Mouse (Mus musculus) T-helper 17 cell (primary cell): ENCODE measurements at regions not wholly inside any gene's neighbourhood (a gene's known extent, or its start where the extent isn't known, plus 50 kb on each side); places are given as distances from the start of the nearest gene placed in this dataset.
"Not testable (repeated sequence)": the region's sequence is repeated elsewhere in the genome, so short reads cannot be mapped to it uniquely, and the experiment has no call there.

Experiments
- in situ Hi-C, 2 experiments: fragments of 300-600 bp; cut with MboI, MseI; formaldehyde crosslinking; loops; 1 replicate in 1 of 2; 2 replicates in 1 of 2; pipeline ENCODE4 v1.15.1; 2025; ENCODE audit warnings: high pct_unique_total_duplicates in 2 of 2

DNA sequence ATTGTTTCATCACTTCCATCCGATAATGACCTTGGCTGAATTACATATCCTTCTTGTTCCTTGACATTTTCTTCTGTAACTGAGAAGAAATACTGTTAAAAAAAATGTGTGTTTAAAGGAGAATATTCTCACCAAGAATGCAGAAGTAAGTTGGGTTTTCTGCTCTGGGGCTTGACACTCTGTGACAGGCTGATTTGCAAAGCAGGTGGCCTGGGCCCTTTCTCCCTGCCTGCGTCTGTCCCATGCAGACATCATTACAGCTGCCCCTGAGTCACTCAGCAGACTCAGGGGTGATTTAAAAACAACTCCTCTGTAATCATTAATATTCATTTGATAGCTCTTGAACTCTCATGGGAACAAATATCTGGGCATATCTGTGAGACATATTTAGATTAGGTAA lies 229.4 kb upstream of the Synpr start:
- in situ Hi-C loops: no loop called here

DNA sequence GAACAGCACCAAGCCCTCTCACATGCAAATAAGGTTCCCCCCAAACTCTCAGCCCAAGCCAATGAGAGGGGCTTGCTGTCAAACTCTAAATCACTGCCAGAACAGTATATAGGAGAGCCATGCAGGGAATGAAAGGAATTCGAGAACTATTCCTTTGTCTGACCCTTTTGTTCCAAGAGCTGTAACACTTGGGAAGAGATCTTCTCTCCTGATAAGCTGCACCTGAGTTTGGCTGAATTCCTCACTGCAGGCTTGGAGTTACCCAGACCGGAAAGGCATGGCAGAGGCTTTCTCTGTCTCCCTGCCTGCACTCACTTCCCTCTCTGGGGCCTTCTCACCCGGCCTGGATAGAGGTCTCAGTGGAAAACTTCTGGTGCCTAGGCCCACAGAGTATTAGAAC lies 219.7 kb upstream of the Cadps start:
- in situ Hi-C loops: not testable (repeated sequence)

DNA sequence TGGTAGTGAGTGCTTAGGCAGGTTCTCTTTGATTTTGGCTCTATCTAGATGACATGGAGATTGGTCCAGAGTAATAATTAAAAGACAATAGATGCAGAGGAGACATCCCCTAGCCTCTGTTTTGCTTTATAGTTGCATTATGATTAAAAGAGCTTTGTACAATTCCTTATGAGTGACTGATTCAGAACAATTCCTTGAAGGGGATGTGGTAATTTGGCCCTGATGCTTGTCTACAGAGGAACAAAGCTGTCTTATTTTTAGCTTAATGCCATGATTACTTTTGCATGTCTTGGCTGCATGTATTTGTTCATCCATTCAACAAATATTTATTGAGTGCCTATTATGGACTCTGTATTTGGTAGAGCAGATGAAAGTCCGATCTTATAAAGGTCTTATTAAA lies 218.9 kb upstream of the Cadps start:
- in situ Hi-C loops: no loop called here

DNA sequence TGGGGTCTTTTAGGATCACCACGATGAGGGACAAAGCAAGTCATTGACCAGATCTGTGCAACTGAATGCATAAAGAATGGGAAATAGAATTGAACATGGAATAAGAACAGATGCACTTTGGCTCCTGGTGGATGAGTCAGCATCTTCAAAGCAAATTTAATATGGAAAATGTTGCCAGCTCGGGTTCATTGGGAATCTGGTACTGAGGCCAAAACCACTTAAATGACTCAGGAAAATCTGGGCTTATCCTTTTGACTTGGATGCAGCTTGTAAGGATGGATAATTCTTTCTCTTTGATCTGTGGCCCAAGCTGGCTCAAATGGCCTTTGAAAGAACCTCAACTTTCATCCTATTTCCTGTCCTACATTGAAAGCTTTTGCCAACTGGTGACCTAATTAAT lies 217.3 kb upstream of the Cadps start:
- in situ Hi-C loops: no loop called here

DNA sequence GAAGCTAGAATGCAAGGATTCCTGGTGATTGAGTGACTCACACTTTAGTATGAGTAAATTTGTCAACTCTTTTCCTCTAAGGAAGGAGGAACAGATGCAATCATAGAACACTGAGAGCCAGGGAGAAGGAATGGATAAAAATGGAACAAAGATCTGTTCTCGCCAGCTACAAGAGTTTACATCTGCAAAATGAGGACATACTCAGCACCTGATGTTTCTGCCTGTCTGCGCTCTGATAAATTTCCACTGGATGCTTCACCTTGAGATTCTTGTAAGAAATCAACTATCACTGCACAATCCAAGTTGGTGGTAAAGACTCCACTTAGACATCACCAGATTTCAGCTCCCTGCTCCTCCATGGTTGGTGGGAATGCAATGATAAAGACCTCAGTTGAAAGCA lies 214.5 kb upstream of the Cadps start:
- in situ Hi-C loops: no loop called here

DNA sequence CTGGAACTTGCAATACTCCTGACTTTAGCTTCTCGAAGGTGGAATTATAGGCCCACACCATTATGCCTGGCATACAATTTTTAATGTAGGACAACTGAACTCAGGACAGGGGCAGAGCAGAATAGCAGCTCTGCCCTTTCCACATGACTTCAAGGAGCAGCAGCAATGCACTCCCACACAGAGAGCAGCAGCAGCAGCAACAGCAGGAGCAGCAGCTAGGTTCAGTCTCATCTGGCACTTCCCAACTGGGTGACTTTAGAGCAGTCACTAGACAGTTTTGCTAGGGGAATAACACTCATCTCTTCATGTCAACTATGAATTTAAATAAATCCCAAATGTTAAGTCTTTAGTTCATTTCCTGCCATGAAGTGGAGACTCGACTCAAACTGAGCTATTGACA lies 206.9 kb upstream of the Cadps start:
- in situ Hi-C loops: loop anchor here in 1 of 2 experiments (5.0 kb wide), 1 partner anchor 713 kb away; no protein-coding TSS in a partner anchor

DNA sequence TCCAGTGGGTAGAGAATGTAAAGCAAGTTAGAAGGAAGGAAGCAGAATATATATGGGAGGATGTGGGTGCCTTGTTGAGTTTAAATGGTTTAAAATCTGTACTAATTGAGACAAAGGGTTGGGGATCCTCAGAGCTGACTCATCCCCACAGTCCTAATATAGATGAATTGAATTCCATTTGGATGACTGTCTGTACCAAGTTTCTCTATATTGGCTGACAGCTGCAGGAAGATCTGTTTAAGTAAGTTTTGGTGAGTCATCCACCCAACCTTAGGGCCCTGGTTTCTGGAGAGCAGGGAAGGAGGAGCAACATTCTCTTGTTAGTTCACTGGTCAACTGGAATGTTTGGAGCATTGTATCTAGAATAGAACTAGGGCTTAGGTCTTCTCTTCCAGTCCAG lies 199.9 kb upstream of the Cadps start:
- in situ Hi-C loops: no loop called here

DNA sequence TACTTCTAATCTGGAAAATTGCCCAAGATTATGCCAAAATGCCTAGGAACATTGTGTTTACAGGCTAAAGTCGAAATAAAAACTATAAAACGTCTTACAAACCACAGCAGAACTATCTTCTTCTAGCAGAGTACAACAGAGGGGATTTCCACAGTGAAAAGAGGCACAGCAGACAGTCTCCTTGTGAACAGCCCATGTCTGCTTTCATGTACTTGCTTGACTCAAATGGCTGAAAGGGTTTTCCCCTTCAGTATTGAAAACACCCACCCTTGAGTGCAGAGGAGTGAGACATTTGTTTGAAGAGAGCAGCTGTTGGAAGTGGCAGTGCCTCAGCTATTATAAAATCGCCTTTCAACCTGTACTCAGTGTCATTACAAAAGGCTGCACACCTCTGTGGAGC lies 188.2 kb upstream of the Cadps start:
- in situ Hi-C loops: no loop called here

DNA sequence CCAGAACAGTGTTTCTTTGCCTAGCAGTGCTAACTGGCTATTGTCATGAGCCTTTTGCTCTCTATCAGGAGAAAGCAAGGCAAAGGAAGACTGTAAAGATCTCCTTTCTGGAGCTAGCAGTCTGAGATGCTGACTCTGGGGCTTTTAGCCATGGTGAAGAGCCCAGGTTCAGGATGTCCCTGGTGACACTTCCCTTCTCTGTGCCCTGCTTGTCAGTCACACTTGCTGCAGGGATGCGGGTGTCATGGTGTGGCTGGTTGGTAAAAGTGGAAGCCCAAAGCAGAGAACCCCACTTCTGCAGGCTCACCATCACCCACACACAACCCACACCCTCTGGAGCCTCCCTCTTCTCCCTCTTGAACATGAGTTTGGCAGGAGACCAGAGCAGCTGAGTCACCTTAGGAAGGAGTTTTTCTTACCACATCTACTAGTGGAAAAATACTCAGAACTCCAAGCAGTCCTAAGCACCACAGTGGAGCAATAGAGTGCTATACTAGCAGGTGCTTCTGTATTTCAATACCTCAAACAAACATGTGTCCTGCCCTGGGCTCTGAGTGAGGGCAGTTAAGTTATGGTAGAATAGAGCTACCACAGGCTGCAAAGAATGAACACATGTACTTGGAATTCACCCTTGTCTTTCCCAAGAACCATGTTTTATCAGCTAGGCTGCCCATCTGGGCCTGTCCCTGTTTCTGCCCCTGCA lies 178.3 kb upstream of the Cadps start:
- in situ Hi-C loops: no loop called here

DNA sequence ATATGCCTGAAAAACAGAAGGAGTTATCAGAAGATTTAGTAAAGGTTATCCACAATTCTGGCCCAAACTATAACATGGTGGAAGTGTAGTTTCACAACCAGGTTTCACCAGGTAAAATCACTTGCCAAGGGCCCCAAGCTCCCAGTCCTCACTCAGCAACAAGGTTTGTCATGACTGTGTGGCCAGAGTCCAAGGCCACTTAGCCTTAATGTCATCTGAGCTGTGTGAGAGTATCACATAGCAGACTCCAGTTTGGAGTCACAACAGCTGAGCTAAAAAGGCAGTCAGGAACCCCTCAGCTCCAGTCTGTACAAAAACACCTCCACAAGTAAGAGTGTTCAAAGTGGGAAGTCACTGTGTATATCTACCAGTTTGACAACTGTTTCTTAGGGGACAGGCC lies 156.5 kb upstream of the Cadps start:
- in situ Hi-C loops: no loop called here

DNA sequence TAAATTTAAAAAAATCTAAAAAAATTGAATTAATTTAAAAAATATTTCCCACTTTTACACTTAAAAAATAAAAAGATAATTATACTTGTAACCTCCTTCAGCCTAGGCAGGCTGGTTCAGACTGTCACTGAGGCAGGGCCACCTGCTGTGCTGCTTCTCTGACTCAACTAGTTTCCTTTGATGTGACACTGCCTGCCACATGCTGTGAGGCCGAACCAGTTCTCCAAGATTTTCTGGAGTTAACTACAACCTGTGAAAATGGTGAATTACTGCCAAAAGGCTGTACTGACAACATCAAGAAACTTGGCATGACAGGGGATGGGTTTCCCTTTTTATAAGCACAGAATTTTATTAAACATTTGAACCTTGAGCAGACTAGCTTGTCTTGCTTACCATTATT lies 143.6 kb upstream of the Cadps start:
- in situ Hi-C loops: no loop called here

DNA sequence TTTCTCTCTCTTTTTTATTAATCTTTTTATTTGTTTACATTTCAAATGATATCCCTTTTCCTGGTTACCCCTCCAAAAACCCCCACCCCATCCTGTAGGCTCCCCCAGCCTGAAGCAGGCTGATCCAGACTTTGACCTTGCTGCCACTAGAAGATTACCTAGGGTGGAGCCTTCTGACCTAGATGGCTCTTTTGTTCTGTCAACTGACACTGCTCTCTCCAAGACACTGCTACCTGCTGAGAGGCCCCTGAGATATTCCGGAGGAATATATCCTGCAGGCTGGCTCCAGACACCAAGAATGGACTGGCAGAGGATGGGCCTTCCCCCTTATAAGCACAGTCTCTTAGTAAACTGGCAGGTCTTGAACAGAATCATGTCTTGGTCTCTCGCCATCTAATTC lies 135.0 kb upstream of the Cadps start:
- in situ Hi-C loops: not testable (repeated sequence)

DNA sequence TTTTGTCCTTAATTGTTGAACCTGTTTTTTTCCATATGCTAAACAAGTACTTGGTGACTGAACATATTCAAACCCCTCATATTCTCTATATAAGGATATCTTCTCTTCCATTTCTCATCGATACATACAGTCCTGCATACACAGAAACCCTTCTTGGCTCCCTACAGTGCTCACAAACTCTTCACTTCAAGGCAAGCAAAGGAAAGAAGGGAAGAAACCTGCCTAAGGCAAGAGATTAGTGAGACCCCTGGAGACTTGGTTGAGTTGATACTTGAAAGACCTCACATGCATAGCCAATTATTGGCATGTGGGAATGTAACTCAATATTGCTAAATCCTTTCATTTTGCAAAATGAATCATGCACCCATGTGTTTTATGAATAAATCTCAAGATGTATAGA lies 128.0 kb upstream of the Cadps start:
- in situ Hi-C loops: no loop called here

DNA sequence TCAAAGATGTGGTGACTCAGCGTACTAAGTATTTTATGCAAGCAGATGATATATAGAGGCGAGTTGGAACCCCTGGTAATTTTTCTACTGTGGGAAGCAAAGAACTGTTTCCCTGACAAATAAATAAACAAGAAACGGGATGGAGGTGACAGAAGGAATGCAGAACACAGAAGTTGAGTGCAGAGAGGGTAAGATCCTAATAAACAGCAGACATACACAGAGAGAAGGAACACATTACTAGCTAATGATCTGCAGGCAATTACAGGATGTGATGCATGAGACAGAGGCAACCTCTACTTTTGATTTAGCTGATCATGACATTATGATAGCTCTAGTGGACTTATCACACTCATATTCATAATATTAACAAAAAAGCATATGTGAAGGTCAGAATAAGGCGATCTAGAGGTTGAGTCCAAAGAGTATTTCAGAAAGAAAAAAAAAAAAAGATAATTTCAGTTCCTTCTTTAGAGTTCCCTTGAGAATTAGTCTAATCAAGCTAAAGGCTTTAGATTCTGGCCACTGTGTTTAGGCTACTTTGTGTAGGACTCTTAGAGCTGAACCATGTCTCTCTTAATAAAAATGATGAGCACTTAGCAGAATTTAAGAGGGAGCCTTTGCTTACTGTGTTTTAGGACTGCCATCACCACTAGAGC lies 115.9 kb upstream of the Cadps start:
- in situ Hi-C loops: no loop called here

DNA sequence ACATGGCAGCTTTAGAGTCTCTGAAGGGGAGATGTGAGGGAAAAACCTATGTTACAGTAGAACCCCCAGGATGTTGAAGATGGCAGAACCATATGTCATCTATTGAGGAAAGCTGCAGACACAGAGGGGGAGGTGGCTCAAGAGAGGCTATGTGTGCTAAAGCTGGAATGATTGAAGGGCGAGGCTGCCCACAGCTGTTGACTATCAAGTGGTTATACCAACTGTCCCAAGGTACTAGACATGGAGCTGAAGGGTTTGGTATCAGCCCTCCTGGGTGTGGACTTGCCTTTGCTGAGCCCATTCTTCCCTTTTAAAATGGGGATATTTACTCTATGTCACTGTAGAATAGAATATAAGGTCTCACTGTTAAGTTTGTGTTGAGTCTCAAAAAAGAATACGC lies 113.5 kb upstream of the Cadps start:
- in situ Hi-C loops: no loop called here

DNA sequence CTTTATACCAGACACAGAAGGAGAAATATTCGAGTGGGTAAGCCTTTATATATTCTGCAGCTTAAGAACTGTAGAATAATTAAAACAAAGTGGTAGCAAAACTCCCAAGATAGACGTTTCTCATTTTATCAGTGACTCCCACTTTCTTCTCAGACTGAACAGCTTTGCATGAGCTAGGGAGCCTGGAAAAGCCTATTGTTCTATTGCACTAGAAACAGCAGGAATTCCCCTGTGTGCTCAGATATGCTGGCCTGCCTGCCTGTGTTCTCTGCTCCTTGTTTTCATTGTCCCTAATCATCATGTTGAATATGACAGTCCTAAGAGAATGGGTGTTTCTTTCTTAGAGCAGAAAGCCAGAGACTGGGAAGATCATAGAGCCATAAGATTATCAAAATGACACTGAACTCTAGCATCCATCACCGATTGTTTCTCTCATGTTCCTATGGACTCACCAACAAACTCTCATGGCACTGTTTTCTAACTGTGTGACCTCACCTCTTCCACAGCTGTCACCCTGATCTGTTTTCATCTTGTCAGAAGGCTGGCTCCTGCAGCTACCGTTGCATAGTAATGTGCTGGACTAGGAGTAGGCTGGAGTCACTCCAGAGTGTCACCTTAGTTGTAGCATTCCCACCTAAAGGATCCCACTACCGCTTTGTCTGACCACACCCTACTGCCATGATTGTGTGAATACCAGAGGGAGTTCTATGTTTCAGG lies 108.9 kb upstream of the Cadps start:
- in situ Hi-C loops: no loop called here

DNA sequence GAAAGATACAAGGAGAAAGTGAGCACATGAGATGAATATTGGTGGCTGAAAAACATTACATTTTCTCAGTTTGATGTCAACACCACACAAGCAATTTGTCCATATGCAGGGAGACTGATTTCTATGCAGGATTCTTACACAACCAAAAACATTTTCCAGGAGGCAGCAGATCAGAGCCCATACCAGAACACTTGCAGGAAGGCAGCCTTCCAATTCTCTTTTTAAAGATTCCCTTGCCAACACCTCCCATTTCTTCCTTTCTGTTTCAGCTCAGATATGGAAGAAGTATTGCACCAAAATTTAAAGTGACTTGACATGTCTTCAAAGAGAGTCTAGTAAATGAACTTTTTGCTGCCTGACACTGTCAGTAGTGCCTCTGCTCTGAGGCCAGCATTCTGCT lies 100.7 kb upstream of the Cadps start:
- in situ Hi-C loops: no loop called here

DNA sequence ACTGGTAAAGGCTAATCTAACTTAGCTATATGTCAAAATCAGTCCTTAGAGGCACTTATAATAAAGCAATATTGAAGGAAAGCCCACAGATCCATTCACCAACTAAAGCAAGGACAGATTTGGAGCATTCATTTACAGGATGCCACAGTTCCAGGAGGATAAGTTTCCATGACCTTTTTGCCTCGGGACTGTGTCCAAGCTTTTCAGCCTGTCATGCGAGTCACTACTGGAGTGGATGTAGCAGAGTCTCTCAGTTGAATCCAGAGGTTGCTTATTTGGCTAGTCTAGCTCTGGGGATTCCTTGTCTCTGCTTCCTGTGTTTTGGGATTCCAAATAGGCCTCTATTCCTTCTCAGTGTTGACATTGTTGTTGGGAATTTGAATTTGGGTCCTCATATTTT lies 92.6 kb upstream of the Cadps start:
- in situ Hi-C loops: no loop called here

DNA sequence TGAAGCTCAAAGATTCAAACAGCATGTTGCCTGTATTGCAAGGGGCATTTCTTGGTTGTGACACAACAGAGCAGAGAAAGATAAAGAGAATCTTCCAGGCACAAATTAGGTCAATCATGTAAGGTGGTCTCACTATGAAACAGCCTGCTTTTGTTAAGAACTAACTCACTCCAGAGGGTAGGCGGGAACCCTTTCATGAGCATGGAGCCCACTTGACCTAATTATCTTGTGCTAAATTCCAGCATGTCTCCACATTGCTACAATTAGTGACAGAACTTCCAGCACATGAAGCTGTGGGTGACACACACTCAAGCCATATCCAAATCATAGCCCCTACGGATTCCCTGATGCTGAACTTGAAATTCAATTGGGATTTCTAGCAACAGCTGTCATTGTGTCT lies 91.1 kb upstream of the Cadps start:
- in situ Hi-C loops: no loop called here

DNA sequence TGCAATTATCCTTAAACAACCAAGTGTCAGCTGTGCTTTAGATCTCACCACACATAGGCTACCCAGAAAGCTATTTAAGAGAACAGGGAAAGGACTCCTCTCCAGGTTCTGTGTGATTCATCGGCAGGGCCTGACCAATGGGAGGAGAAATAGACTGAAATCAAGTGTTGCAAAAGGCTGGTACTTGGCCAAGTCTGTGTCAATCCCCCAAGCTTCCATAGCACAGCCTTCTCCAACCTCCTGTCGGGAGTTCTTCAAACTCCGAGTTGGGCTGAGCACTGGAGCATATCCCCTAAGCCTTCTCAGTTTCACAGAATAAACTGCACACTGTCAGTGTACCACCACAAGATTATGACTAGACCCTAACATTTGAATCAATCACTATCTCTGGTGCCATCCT lies 90.5 kb upstream of the Cadps start:
- in situ Hi-C loops: no loop called here

DNA sequence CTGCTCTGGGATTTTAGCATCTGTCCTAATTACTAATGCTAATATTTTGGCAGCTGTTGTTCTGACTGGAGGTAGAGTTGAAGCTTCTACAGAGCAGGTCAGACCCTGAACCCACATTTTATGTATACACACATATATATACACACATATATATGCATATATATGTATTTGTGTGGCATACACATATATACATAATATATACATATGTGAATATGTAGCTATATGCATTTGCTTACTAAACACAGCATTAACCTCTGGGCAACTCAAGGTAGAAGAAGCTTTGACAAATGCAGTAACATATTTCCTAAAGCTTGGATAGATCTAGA lies 54.4 kb upstream of the Cadps start:
- in situ Hi-C loops: no loop called here

DNA sequence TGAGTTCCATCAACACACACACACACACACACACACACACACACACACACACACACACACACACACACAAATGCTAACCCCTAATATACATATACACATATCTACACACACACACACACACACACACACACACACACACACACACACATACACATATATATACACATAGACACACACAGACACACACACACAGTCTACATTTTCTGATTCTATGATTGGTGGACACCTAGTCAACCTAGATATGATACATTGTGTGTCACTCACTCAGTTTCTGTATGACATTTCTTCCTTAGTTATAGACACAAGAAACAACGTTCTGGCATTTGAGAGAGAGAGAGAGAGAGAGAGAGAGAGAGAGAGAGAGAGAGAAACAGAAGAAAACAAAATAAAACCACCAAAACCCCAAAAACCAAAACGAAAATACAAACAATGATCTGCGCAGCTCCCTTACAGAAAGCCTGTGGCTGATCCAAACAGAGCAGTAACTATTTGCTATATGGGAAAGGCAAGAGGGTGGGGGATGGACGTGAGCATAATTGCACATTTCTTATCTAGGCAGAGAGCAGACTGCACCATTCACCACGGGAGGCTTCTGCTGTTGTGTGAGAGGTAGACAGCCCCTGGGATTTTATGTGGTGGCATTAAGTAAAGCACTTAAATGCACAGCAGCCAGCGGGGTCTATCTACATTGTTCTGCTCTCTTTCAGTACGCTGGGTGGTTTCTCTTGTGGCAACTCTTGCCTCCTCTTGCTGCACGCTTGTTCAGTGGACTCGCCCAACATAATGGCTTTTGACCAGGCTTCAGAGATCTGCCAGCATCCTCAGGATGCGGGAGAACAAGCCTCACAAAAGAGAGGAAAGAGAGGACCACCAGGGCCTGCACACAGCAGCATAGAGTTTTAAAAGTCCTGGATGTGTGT lies 53.8 kb upstream of the Cadps start:
- in situ Hi-C loops: no loop called here
